Mouse (Mus musculus): ENCODE results near the gene Wdr73.
"Not testable (repeated sequence)": the region's sequence is repeated elsewhere in the genome, so short reads cannot be mapped to it uniquely, and the experiment has no call there.

Wdr73 gene

GRCm38 (mm10) chr7:80900944-80901501, at the start of gene Wdr73:
Wdr73 (minus strand) TSS chr7:80901269.
- DNase-seq, result peak; percentile 93 to 96

- peak; percentile 94 to 96 for DNase-seq
These were observed 46.6 kb upstream of the Wdr73 start, which contains the start of gene Sec11a for GRCm38 (mm10) chr7:80947445-80948350. Sec11a (minus strand) TSS chr7:80947780.

- no peak for DNase-seq
These were observed 38.7 kb upstream of the Wdr73 start for GRCm38 (mm10) chr7:80939808-80940207.

GRCm38 (mm10) chr7:80937304-80937666, 36.2 kb upstream of the Wdr73 start:
- not testable (repeated sequence) for DNase-seq

GRCm38 (mm10) chr7:80936617-80937303, 35.7 kb upstream of the Wdr73 start:
- not testable (repeated sequence) for DNase-seq

- DNase-seq, result no peak
These were observed 34.8 kb upstream of the Wdr73 start for GRCm38 (mm10) chr7:80935834-80936233.

GRCm38 (mm10) chr7:80932777-80933176, 31.7 kb upstream of the Wdr73 start:
- no peak for DNase-seq

GRCm38 (mm10) chr7:80931618-80932207, 30.6 kb upstream of the Wdr73 start:
- no peak for DNase-seq

GRCm38 (mm10) chr7:80923165-80923564, 22.1 kb upstream of the Wdr73 start:
- no peak for DNase-seq

GRCm38 (mm10) chr7:80919647-80920008, 18.6 kb upstream of the Wdr73 start:
- no peak for DNase-seq

- no peak for DNase-seq
These were observed 18.0 kb upstream of the Wdr73 start for GRCm38 (mm10) chr7:80918982-80919646.

GRCm38 (mm10) chr7:80917916-80918465, 16.9 kb upstream of the Wdr73 start:
- peak in 1 of 2 experiments; percentile 46 for DNase-seq

- DNase-seq, result no peak
These were observed 11.4 kb upstream of the Wdr73 start for GRCm38 (mm10) chr7:80912496-80912895.

- DNase-seq, result peak in 1 of 2 experiments; percentile 18
These were observed 10.0 kb upstream of the Wdr73 start for GRCm38 (mm10) chr7:80911053-80911452.

GRCm38 (mm10) chr7:80904921-80905515, 3.9 kb upstream of the Wdr73 start, which contains the start of gene Nmb:
Nmb (minus strand) TSS chr7:80905076.
- DNase-seq, result peak; percentile 85 to 89

GRCm38 (mm10) chr7:80903625-80904422, 2.8 kb upstream of the Wdr73 start:
- no peak for DNase-seq

GRCm38 (mm10) chr7:80901541-80902274, 639 bp upstream of the Wdr73 start:
- DNase-seq, result peak; percentile 40 to 58

- DNase-seq, result no peak
These were observed 3.3 kb downstream of the Wdr73 start for GRCm38 (mm10) chr7:80897721-80898120.

GRCm38 (mm10) chr7:80897134-80897533, 3.9 kb downstream of the Wdr73 start:
- no peak for DNase-seq
